8 mouse cellular contexts compared by ENCODE assay signal in the genomic region with DNA sequence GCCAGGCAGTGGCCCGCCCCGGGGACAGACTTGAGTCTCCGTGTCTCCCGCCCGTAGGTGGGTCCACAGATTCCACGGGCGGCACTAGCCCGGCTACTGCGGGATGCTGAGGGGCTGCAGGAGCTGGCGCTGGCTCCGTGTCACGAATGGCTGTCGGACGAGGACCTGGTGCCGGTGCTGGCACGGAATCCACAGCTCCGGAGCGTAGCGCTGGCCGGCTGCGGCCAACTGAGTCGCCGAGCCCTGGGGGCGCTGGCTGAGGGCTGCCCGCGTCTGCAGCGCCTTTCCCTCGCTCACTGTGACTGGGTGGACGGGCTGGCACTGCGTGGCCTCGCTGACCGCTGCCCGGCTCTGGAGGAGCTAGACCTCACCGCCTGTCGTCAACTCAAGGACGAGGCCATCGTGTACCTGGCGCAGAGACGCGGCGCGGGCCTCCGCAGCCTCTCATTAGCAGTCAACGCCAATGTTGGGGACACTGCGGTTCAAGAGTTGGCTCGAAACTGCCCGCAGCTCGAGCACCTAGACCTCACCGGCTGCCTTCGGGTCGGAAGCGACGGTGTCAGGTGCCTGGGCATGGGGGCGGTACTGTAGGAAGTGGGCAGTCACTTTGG. TPM values are rescaled to one million over a fixed set of nuclear protein-coding genes. Genes with fewer than 3 reads are reported as not detected.
DNase-seq lines count a peak whose midpoint lies in the region; ATAC-seq and TF ChIP-seq lines count a peak whose summit lies in the region.

No protein-coding gene starts in this region.

- no peak for ATAC-seq in liver, embryonic 13.5 days (ENCODE audit: low read depth)
- peak; percentile 3; the same call in 1 of the 2 replicates for ATAC-seq in stomach, postnatal 0 days (ENCODE audit: low FRiP score, low TSS enrichment)

- H3K36me3 ChIP-seq in hindbrain, embryonic 10.5 days: peaks cover 25% of the 10 kb centered on the region
- H3K36me3 ChIP-seq in liver, embryonic 13.5 days: peaks cover 20% of the 10 kb centered on the region
- H3K36me3 ChIP-seq in stomach, postnatal 0 days (ENCODE audit: control insufficient read depth, insufficient read depth, low read length): peaks cover 9% of the 10 kb centered on the region

- H3K4me1 ChIP-seq in hindbrain, embryonic 10.5 days (replicated peaks): peaks cover 84% of the 10 kb centered on the region
- H3K4me1 ChIP-seq in liver, embryonic 13.5 days (replicated peaks): peaks cover 46% of the 10 kb centered on the region
- H3K4me1 ChIP-seq in stomach, postnatal 0 days (replicated peaks; ENCODE audit: control insufficient read depth, insufficient read depth): peaks cover 7% of the 10 kb centered on the region

- peak overlapping the region; percentile 83 for H3K9ac ChIP-seq in liver, embryonic 13.5 days
- peak overlapping the region; percentile 65 for H3K9ac ChIP-seq in stomach, postnatal 0 days (ENCODE audit: low read length)

- no peak for TF ChIP-seq CTCF in stomach, postnatal 0 days (IDR thresholded peaks at IDR 0.05; ENCODE audit: low read depth)

- peak overlapping the region; percentile 82 for H3K4me3 ChIP-seq in hindbrain, embryonic 10.5 days
- peak overlapping the region; percentile 82 for H3K4me3 ChIP-seq in liver, embryonic 13.5 days (replicated peaks)
- peak overlapping the region; percentile 65 for H3K4me3 ChIP-seq in stomach, postnatal 0 days (ENCODE audit: low read depth, low read length)

- peak overlapping the region; percentile 100 for H3K4me2 ChIP-seq in liver, embryonic 13.5 days
- peak overlapping the region; percentile 99 for H3K4me2 ChIP-seq in stomach, postnatal 0 days (replicated peaks; ENCODE audit: low read depth)

- H3K27ac ChIP-seq in hindbrain, embryonic 10.5 days: peak overlapping the region; percentile 94
- H3K27ac ChIP-seq in liver, embryonic 13.5 days: peak overlapping the region; percentile 91
- peak overlapping the region; percentile 81 for H3K27ac ChIP-seq in stomach, postnatal 0 days (replicated peaks)

- H3K9me3 ChIP-seq in hindbrain, embryonic 10.5 days: no peaks in the 10 kb centered on the region
- no peaks in the 10 kb centered on the region for H3K9me3 ChIP-seq in liver, embryonic 13.5 days (replicated peaks)
- no peaks in the 10 kb centered on the region for H3K9me3 ChIP-seq in stomach, postnatal 0 days (ENCODE audit: control insufficient read depth, low read length)

- peak; percentile 35 for DNase-seq in adrenal gland, postnatal 25 days
- DNase-seq in adrenal gland, postnatal 10 days: no peak
- peak; percentile 33 for DNase-seq in ovary, postnatal 36 days (ENCODE audit: low spot score)
- no peak for DNase-seq in ovary, postnatal 10 days (ENCODE audit: low spot score)
- DNase-seq in hindbrain, embryonic 10.5 days (ENCODE audit: low spot score): peak; percentile 52
- no peak for DNase-seq in liver, embryonic 13.5 days
- DNase-seq in stomach, postnatal 0 days (ENCODE audit: low spot score): no peak
- DNase-seq in urinary bladder, adult 2 months (ENCODE audit: low spot score): no peak

- TF ChIP-seq EP300 in stomach, postnatal 0 days (optimal IDR thresholded peaks at IDR 0.05): no peak

- peaks cover 52% of the 10 kb centered on the region for H3K27me3 ChIP-seq in hindbrain, embryonic 10.5 days (ENCODE audit: insufficient read depth, poor library complexity, severe bottlenecking)
- H3K27me3 ChIP-seq in liver, embryonic 13.5 days: peaks cover 41% of the 10 kb centered on the region
- no peaks in the 10 kb centered on the region; the same call in 1 of the 2 replicates for H3K27me3 ChIP-seq in stomach, postnatal 0 days (ENCODE audit: control insufficient read depth, insufficient read depth, low read length)

- WGBS in hindbrain, embryonic 10.5 days: 2% methylated on average over 54 of the region's 54 CpGs
- WGBS in liver, embryonic 13.5 days (ENCODE audit: insufficient replicate concordance): 4% methylated on average over 54 of the region's 54 CpGs
- WGBS in stomach, postnatal 0 days: 2% methylated on average over 54 of the region's 54 CpGs

RNA-seq across cellular contexts. Expression of a gene that starts 1.2 kb away (rescaled TPM):
- total RNA-seq in adrenal gland, postnatal 25 days (2021): 9.8 and 13.4 TPM in 2 replicates
- 10 to 100 TPM in 1 of 2 experiments, 1 to 10 TPM in 1; 8.9 to 10.5 TPM for total RNA-seq in adrenal gland, postnatal 10 days (2021)
- 23.2 and 28.2 TPM in 2 replicates for polyA plus RNA-seq in hindbrain, embryonic 10.5 days (2016; fragmentation: Nextera tagmentation; extraction: Ambion mirVana)
- polyA plus RNA-seq in liver, embryonic 13.5 days (2015; fragmentation: Nextera tagmentation; extraction: Ambion mirVana): 11.2 and 12.1 TPM in 2 replicates
- 13.2 and 14.8 TPM in 2 replicates for polyA plus RNA-seq in stomach, postnatal 0 days (2015; fragmentation: Nextera tagmentation; extraction: Ambion mirVana)
- 11.0 and 11.7 TPM in 2 replicates for polyA plus RNA-seq in urinary bladder, adult 2 months (2012; rRNA removed)

RNA-seq across cellular contexts. Expression of a gene that starts 2.2 kb away (rescaled TPM):
- 8.6 and 12.7 TPM in 2 replicates for total RNA-seq in adrenal gland, postnatal 25 days (2021)
- 10 to 100 TPM in 1 of 2 experiments, 1 to 10 TPM in 1; 8.2 to 11.9 TPM for total RNA-seq in adrenal gland, postnatal 10 days (2021)
- 4.5 and 9.7 TPM in 2 replicates for polyA plus RNA-seq in hindbrain, embryonic 10.5 days (2016; fragmentation: Nextera tagmentation; extraction: Ambion mirVana)
- polyA plus RNA-seq in liver, embryonic 13.5 days (2015; fragmentation: Nextera tagmentation; extraction: Ambion mirVana): 5.8 and 7.1 TPM in 2 replicates
- 44.9 and 59.2 TPM in 2 replicates for polyA plus RNA-seq in stomach, postnatal 0 days (2015; fragmentation: Nextera tagmentation; extraction: Ambion mirVana)
- polyA plus RNA-seq in urinary bladder, adult 2 months (2012; rRNA removed): 156 and 191 TPM in 2 replicates

RNA-seq across cellular contexts. Expression of a gene that starts 9.4 kb away (rescaled TPM):
- 64.1 and 81.8 TPM in 2 replicates for total RNA-seq in adrenal gland, postnatal 25 days (2021)
- total RNA-seq in adrenal gland, postnatal 10 days (2021): 10 to 100 TPM; 78.9 to 90.4 TPM
- 260 and 279 TPM in 2 replicates for polyA plus RNA-seq in hindbrain, embryonic 10.5 days (2016; fragmentation: Nextera tagmentation; extraction: Ambion mirVana)
- polyA plus RNA-seq in liver, embryonic 13.5 days (2015; fragmentation: Nextera tagmentation; extraction: Ambion mirVana): 85.6 and 86.7 TPM in 2 replicates
- 75.3 and 77.5 TPM in 2 replicates for polyA plus RNA-seq in stomach, postnatal 0 days (2015; fragmentation: Nextera tagmentation; extraction: Ambion mirVana)
- 114 and 120 TPM in 2 replicates for polyA plus RNA-seq in urinary bladder, adult 2 months (2012; rRNA removed)

RNA-seq across cellular contexts. Expression of a gene that starts 11.8 kb away (rescaled TPM):
- 6.3 and 8.8 TPM in 2 replicates for total RNA-seq in adrenal gland, postnatal 25 days (2021)
- 1 to 10 TPM; 4.6 to 7.4 TPM for total RNA-seq in adrenal gland, postnatal 10 days (2021)
- polyA plus RNA-seq in hindbrain, embryonic 10.5 days (2016; fragmentation: Nextera tagmentation; extraction: Ambion mirVana): 10.0 and 11.9 TPM in 2 replicates
- 10.6 and 12.3 TPM in 2 replicates for polyA plus RNA-seq in liver, embryonic 13.5 days (2015; fragmentation: Nextera tagmentation; extraction: Ambion mirVana)
- 5.3 and 7.7 TPM in 2 replicates for polyA plus RNA-seq in stomach, postnatal 0 days (2015; fragmentation: Nextera tagmentation; extraction: Ambion mirVana)
- polyA plus RNA-seq in urinary bladder, adult 2 months (2012; rRNA removed): 4.8 and 5.2 TPM in 2 replicates

RNA-seq across cellular contexts. Expression of a gene that starts 21.0 kb away (rescaled TPM):
- 1.2 TPM in 1 of 2 replicates, not detected in the other for total RNA-seq in adrenal gland, postnatal 25 days (2021)
- under 1 TPM; 0.33 to 0.58 TPM for total RNA-seq in adrenal gland, postnatal 10 days (2021)
- 1.1 and 1.4 TPM in 2 replicates for polyA plus RNA-seq in hindbrain, embryonic 10.5 days (2016; fragmentation: Nextera tagmentation; extraction: Ambion mirVana)
- polyA plus RNA-seq in liver, embryonic 13.5 days (2015; fragmentation: Nextera tagmentation; extraction: Ambion mirVana): 0.44 and 0.59 TPM in 2 replicates
- 1.6 and 1.7 TPM in 2 replicates for polyA plus RNA-seq in stomach, postnatal 0 days (2015; fragmentation: Nextera tagmentation; extraction: Ambion mirVana)
- polyA plus RNA-seq in urinary bladder, adult 2 months (2012; rRNA removed): 2.4 and 3.0 TPM in 2 replicates

Comparison
In these comparisons a context has a peak if more than half of its experiments do, and no peak if none do; other contexts are left out.
1. DNase-seq: peak in adrenal gland, postnatal 25 days (single experiment), ovary, postnatal 36 days (single experiment) and hindbrain, embryonic 10.5 days (single experiment); none in adrenal gland, postnatal 10 days (single experiment), ovary, postnatal 10 days (single experiment), liver, embryonic 13.5 days (single experiment), stomach, postnatal 0 days (single experiment) and urinary bladder, adult 2 months (single experiment).
2. Peak in every context shown above with its lines, with median percentiles within 50 percentile points of each other: H3K27ac ChIP-seq and H3K4me3 ChIP-seq.